Mouse (Mus musculus) intestine, postnatal 0 days (tissue): ENCODE data around the gene Gm28036. TPM values are rescaled to one million over a fixed set of nuclear protein-coding genes. Genes with fewer than 3 reads are reported as not detected.
"Not testable (repeated sequence)": the region's sequence is repeated elsewhere in the genome, so short reads cannot be mapped to it uniquely, and the experiment has no call there.

Source experiments
- ATAC-seq: fragments of 200-750 bp; cut with Nextera tagmentation; 2 replicates; pipeline ENCODE4 v1.8.0; 2017; ENCODE audit warnings: mild to moderate bottlenecking, moderate TSS enrichment, moderate library complexity
- H3K27ac ChIP-seq: fragments of 300-500 bp; sonication (generic); 2 replicates; pipeline ENCODE4 v1.5.1; 2014; ENCODE audit warnings: mild to moderate bottlenecking, low read depth, low read length, moderate library complexity
- H3K27me3 ChIP-seq: fragments of 300-500 bp; sonication (generic); replicated peaks from 2 replicates; pipeline ENCODE4 v1.6.1; 2014; ENCODE audit warnings: low read length, mixed read lengths; ENCODE audit not compliant: control insufficient read depth, insufficient read depth
- H3K36me3 ChIP-seq: fragments of 300-500 bp; sonication (generic); 2 replicates; pipeline ENCODE4 v1.6.1; 2014; ENCODE audit warnings: mild to moderate bottlenecking, moderate library complexity; ENCODE audit not compliant: control insufficient read depth, insufficient read depth
- H3K4me1 ChIP-seq: fragments of 300-500 bp; sonication (generic); replicated peaks from 2 replicates; pipeline ENCODE4 v1.6.1; 2014; ENCODE audit warnings: antibody characterized with exemption, low read length, mixed read lengths; ENCODE audit not compliant: control insufficient read depth, insufficient read depth
- H3K4me2 ChIP-seq: fragments of 300-500 bp; sonication (generic); replicated peaks from 2 replicates; pipeline ENCODE4 v1.6.1; 2014; ENCODE audit warnings: low read depth, mild to moderate bottlenecking, moderate library complexity
- H3K4me3 ChIP-seq: fragments of 300-500 bp; sonication (generic); 2 replicates; pipeline ENCODE4 v1.5.1; 2014; ENCODE audit warnings: low read depth, low read length
- H3K9ac ChIP-seq: fragments of 300-500 bp; sonication (generic); 2 replicates; pipeline ENCODE4 v1.6.1; 2014; ENCODE audit warnings: mild to moderate bottlenecking, low read depth, low read length
- H3K9me3 ChIP-seq: fragments of 300-500 bp; sonication (generic); 2 replicates; pipeline ENCODE4 v1.6.1; 2016; ENCODE audit warnings: mixed run types; ENCODE audit not compliant: control insufficient read depth
- CTCF ChIP-seq: sonication (generic); IDR thresholded peaks from 2 replicates; pipeline ENCODE4 v1.5.1; 2016; ENCODE audit warnings: low read depth, mild to moderate bottlenecking, control low read depth, antibody characterized with exemption, moderate library complexity
- WGBS: fragments of 180-500 bp; shearing (Covaris S2); extraction: QIAGEN DNeasy Blood & Tissue Kit; methylation state at CpG from one replicate; pipeline ENCODE4 v1.1.7; 2014; 5-methylcytosine and 5-hydroxymethylcytosine counted together
- polyA plus RNA-seq: library from polyadenylated mRNA; unstranded; fragments of >200 nt; fragmentation: Nextera tagmentation; extraction: Ambion mirVana; gene quantifications from 2 replicates; pipeline ENCODE4 v1.2.1, GENCODE M21; 2015

Gm28036 gene
- polyA plus RNA-seq, 1 experiment from 2014 or later, result 1.5 TPM

DNA sequence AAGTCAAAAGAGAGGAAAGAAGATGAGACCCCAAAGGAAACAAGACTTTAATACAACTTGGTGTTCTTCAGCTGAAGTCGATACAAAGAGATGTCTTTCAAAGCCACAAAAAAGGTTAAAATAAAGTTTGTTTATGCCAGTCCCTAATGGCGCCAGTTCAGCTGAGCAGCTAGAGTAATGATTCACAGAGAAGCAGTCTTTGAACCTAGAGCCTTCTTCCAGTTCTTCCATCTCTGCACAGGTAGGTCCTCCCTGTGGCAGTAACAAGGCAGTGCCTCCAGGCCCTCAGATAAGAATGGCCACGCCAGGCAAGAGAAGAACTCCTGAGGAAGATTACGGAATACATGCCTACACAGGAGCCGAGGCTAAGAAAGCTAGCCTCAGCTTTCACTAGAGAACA lies 3.2 kb downstream of the Gm28036 start:
- WGBS, result 74% methylated on average over 5 of the region's 5 CpGs
- ATAC-seq, result no peak
- Histone ChIP-seq H3K36me3 (peaks cover 26% of the 10 kb centered on the region), H3K4me2 (no peak overlapping the region), H3K4me1 (no peaks in the 10 kb centered on the region), H3K27me3 (no peaks in the 10 kb centered on the region), H3K9me3 (no peaks in the 10 kb centered on the region), H3K27ac (no peak overlapping the region), H3K9ac (no peak overlapping the region), H3K4me3 (no peak overlapping the region)
- TF ChIP-seq CTCF, result peak; percentile 38

DNA sequence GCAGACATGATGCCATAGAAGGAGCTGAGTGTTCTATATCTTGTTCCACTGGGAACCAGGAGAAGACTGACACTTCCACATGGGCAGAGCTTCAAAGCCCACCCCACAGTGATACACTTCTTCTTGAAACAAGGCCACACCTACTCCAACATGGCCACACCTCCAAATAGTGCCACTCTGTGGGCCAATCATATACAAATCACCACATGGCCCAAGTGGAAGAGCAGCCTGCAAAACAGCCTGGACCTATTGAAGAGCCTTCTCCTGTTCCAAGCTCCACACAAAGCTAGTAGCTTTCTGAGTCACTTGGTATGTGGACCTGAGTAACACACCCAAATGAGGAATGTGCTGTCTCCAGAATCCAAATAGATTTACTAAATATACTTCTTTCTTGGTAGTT lies 7.3 kb downstream of the Gm28036 start:
- H3K9ac ChIP-seq, result no peak overlapping the region
- no peak overlapping the region for H3K27ac ChIP-seq
- H3K9me3 ChIP-seq, result no peaks in the 10 kb centered on the region
- no peak overlapping the region for H3K4me2 ChIP-seq
- ATAC-seq, result no peak
- H3K27me3 ChIP-seq, result no peaks in the 10 kb centered on the region
- TF ChIP-seq CTCF, result no peak
- no peak overlapping the region for H3K4me3 ChIP-seq
- H3K4me1 ChIP-seq, result no peaks in the 10 kb centered on the region
- H3K36me3 ChIP-seq, result peaks cover 3% of the 10 kb centered on the region; the same call in 1 of the 2 replicates

DNA sequence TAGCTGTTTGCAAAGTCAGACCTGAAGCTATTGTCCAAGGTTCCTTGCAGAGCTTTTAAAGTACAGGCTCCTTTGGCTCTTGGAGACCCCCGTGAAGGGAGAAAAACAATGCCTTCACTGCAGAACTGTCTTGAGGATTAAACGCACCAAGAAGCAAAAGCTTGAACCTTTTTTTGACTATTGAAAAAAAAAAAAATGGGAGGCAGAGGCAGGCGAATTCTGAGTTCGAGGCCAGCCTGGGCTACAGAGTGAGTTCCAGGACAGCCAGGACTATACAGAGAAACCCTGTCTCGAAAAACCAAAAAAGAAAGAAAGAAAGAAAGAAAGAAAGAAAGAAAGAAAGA lies 14.8 kb downstream of the Gm28036 start:
- H3K36me3 ChIP-seq, H3K27me3 ChIP-seq, H3K9me3 ChIP-seq, H3K4me1 ChIP-seq, ATAC-seq: not testable (repeated sequence)
- H3K27ac ChIP-seq, result peak overlapping the region; percentile 83; the same call in 1 of the 2 replicates
- H3K9ac ChIP-seq, result peak overlapping the region; percentile 94; the same call in 1 of the 2 replicates
- peak overlapping the region; percentile 89 for H3K4me3 ChIP-seq
- WGBS, result 17% methylated on average over 5 of the region's 5 CpGs
- H3K4me2 ChIP-seq, result peak overlapping the region; percentile 75

DNA sequence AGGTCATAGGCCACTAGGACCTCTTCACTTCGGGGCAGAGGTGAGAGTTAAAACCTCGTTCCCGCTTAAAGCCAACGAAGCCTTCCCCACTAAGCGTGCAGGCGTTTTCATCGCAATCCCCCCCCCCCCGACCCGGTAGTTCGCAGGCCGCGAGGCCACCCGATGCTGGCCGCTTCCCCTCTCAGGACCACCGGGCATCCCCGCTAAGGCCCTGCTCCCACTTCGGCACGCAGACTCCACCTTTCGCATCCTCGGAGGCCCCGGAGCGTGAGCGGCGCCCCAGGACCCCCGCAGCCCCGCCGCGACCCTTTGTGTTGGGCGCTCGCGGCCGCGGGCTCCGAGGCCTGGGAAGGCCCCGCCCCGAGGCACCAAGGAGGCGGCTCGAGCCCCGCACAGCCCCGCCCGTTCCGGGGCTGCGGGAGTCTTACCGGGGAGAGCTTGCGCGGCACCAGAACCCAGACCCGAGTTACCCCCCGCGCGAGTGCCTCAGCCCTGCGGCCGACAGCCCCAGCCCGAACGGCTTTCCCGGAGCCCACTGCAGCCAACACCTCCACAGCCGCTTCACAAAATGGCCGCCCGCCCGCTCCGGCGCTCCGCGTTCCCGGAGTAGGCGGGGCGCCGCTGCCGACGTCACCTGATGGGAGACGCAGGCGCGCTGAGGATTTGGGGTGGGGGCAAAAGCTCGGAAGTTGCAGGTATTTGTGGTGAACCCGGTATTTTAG lies 15.4 kb downstream of the Gm28036 start, which contains the start of the genes Cpne1 and Rbm12:
Cpne1 (minus strand) TSS at position 608 of the 722 bp plus-strand sequence.
Rbm12 (minus strand) TSS at position 621 of the 722 bp plus-strand sequence.
- H3K27ac ChIP-seq, result peak within 1 kb of the TSS; percentile 83
- H3K4me2 ChIP-seq, result peak within 1 kb of the TSS; percentile 75
- no peak for TF ChIP-seq CTCF
- WGBS, result under 1% methylated on average over 68 of the region's 74 CpGs
- ATAC-seq, result peak; percentile 91
- H3K9ac ChIP-seq, result peak within 1 kb of the TSS; percentile 94
- H3K4me3 ChIP-seq, result peak within 1 kb of the TSS; percentile 89
- no peaks in the 10 kb centered on the region for H3K9me3 ChIP-seq
- no peaks in the 10 kb centered on the region for H3K4me1 ChIP-seq
- no peaks in the 10 kb centered on the region for H3K27me3 ChIP-seq
- no peaks in the 10 kb centered on the region for H3K36me3 ChIP-seq

DNA sequence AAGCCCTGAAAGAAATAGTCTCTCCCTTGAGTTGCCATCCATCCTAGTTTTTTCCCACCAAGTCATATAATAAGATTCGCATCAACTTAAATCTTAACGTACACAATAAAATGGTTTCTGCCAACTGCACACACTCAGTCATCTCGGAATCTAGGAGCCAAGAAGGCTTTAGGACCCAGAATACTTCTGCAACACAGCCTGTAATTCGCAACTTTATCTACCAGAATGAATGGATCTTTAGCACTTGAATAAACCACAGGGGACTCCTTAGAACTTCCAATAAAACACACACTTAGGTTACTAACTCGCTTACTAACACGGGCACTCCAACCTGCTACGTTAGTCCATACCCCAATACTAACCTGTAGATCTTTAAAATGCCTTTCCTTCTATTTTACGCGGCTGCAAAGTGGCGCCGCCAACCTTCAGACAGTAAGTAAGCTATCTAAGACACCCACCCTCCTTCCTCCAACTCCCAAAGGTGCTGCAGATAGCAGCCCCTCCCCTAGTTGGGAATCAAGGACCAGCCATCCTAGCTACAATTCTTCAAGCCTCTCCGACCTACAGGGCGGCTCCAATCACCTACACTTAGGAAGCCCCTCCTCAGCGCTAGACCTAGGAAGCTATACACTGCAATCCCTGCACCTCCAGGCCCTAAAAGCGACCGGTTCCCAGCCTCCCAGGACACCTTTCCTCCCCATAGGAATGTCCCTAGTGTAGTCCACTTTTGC lies 16.1 kb downstream of the Gm28036 start:
- peak; percentile 58 for ATAC-seq
- WGBS, result under 1% methylated on average over 16 of the region's 16 CpGs

DNA sequence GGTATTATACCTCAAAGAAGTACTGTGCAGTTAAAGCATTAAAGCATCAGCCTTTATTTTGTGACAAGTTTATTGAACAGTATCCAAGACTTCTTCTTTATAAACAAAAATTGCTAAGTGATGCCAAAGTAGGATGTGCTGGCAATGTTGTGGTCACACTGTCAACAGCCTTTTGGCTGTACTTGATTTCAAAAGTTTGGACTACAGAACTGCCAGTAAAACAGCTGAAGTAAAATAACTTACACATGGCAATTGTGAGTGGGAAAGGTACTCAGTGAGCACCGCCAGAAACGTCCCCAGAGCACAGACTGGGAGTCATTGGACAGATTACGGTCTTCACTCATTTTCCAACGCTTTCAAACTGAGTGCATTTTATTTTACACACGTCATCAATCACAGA lies 35.0 kb downstream of the Gm28036 start:
- no peaks in the 10 kb centered on the region for H3K27me3 ChIP-seq
- H3K9me3 ChIP-seq, result no peaks in the 10 kb centered on the region
- no peak overlapping the region for H3K27ac ChIP-seq
- H3K4me2 ChIP-seq, result no peak overlapping the region
- H3K9ac ChIP-seq, result no peak overlapping the region
- ATAC-seq, result no peak
- no peak overlapping the region for H3K4me3 ChIP-seq
- 74% methylated on average over 5 of the region's 5 CpGs for WGBS
- H3K36me3 ChIP-seq, result peaks cover 23% of the 10 kb centered on the region
- no peaks in the 10 kb centered on the region for H3K4me1 ChIP-seq
- no peak for TF ChIP-seq CTCF

More for the DNA sequence above, 16.1 kb downstream of the Gm28036 start:
- no peak for TF ChIP-seq CTCF
- Histone ChIP-seq H3K27me3 (no peaks in the 10 kb centered on the region), H3K9ac (peak overlapping the region; percentile 94), H3K36me3 (no peaks in the 10 kb centered on the region), H3K4me1 (no peaks in the 10 kb centered on the region), H3K4me2 (peak overlapping the region; percentile 75), H3K27ac (peak overlapping the region; percentile 83), H3K9me3 (no peaks in the 10 kb centered on the region), H3K4me3 (peak overlapping the region; percentile 89)
